Mouse (Mus musculus) macrophage (primary cell): ENCODE data around the gene Mgat4a. TPM values are rescaled to one million over a fixed set of nuclear protein-coding genes. Genes with fewer than 3 reads are reported as not detected.

Source experiments
- H3K27ac ChIP-seq: fragments of 350-480 bp; formaldehyde crosslinking; 2 replicates; pipeline ENCODE4 v1.9.0; 2021
- H3K36me3 ChIP-seq: fragments of 350-480 bp; formaldehyde crosslinking; 2 replicates; pipeline ENCODE4 v1.9.0; 2021; ENCODE audit errors: inconsistent target
- H3K4me3 ChIP-seq: fragments of 350-480 bp; formaldehyde crosslinking; 2 replicates; pipeline ENCODE4 v1.9.0; 2021; ENCODE audit errors: inconsistent target
- H3K79me2 ChIP-seq: fragments of 350-480 bp; formaldehyde crosslinking; 2 replicates; pipeline ENCODE4 v1.9.0; 2021; ENCODE audit errors: inconsistent target
- WGBS: methylation state at CpG from one replicate; pipeline ENCODE4 v1.1.7; 2026; ENCODE audit warnings: inconsistent platforms; ENCODE audit not compliant: missing documents; 5-methylcytosine and 5-hydroxymethylcytosine counted together
- polyA plus RNA-seq: library from polyadenylated mRNA; stranded (reverse); fragments of 250-400 nt; gene quantifications from 3 replicates; pipeline ENCODE4 v1.2.4, GENCODE M21; 2018; ENCODE audit warnings: inconsistent platforms

The Mgat4a gene
- polyA plus RNA-seq, 1 experiment from 2014 or later, result 9.6 TPM

GRCm38 (mm10) chr1:37436419-37436818, 104.4 kb downstream of the Mgat4a start:
- Histone ChIP-seq H3K4me3 (no peak overlapping the region), H3K27ac (no peak overlapping the region), H3K79me2 (peaks cover 29% of the 10 kb centered on the region), H3K36me3 (peaks cover 86% of the 10 kb centered on the region)
- 95% methylated on average over 3 of the region's 3 CpGs for WGBS

- peaks cover 86% of the 10 kb centered on the region for H3K79me2 ChIP-seq
- WGBS, result 3% methylated on average over 40 of the region's 40 CpGs
- peak overlapping the region; percentile 86 for H3K4me3 ChIP-seq
- no peak overlapping the region for H3K27ac ChIP-seq
- peaks cover 40% of the 10 kb centered on the region for H3K36me3 ChIP-seq
These were observed 110.4 kb downstream of the Mgat4a start for GRCm38 (mm10) chr1:37430297-37430840.

GRCm38 (mm10) chr1:37429366-37430296, 111.2 kb downstream of the Mgat4a start, which contains the start of the genes Coa5 and Unc50:
Coa5 (minus strand) TSS chr1:37430103.
Unc50 (plus strand) TSS chr1:37430139.
- 1% methylated on average over 56 of the region's 57 CpGs for WGBS
- H3K27ac ChIP-seq, result peak within 1 kb of the TSS; percentile 69
- peaks cover 46% of the 10 kb centered on the region for H3K36me3 ChIP-seq

GRCm38 (mm10) chr1:37428911-37429310, 111.9 kb downstream of the Mgat4a start:
- H3K79me2 ChIP-seq, result peaks cover 96% of the 10 kb centered on the region
- peaks cover 49% of the 10 kb centered on the region for H3K36me3 ChIP-seq
- 64% methylated on average over 2 of the region's 2 CpGs for WGBS
- H3K4me3 ChIP-seq, result peak overlapping the region; percentile 86
- peak overlapping the region; percentile 69 for H3K27ac ChIP-seq

More at GRCm38 (mm10) chr1:37429366-37430296, 111.2 kb downstream of the Mgat4a start, which contains the start of the genes Coa5 and Unc50:
- H3K79me2 ChIP-seq, result peaks cover 93% of the 10 kb centered on the region
- H3K4me3 ChIP-seq, result peak within 1 kb of the TSS; percentile 86

GRCm38 (mm10) chr1:37427144-37427875, 113.5 kb downstream of the Mgat4a start:
- 91% methylated on average over 8 of the region's 8 CpGs for WGBS
- H3K79me2 ChIP-seq, result peaks cover 96% of the 10 kb centered on the region
- H3K36me3 ChIP-seq, result peaks cover 37% of the 10 kb centered on the region
- H3K27ac ChIP-seq, result peak overlapping the region; percentile 69
- H3K4me3 ChIP-seq, result no peak overlapping the region

GRCm38 (mm10) chr1:37419420-37419819, 121.4 kb downstream of the Mgat4a start:
- Histone ChIP-seq H3K36me3 (peaks cover 39% of the 10 kb centered on the region), H3K4me3 (no peak overlapping the region), H3K79me2 (peaks cover 49% of the 10 kb centered on the region), H3K27ac (no peak overlapping the region)
- WGBS, result 90% methylated on average over 1 of the region's 1 CpGs

- Histone ChIP-seq H3K79me2 (peaks cover 9% of the 10 kb centered on the region; the same call in 1 of the 2 replicates), H3K36me3 (peaks cover 26% of the 10 kb centered on the region), H3K27ac (no peak overlapping the region), H3K4me3 (no peak overlapping the region)
- 92% methylated on average over 1 of the region's 1 CpGs for WGBS
These were observed 125.4 kb downstream of the Mgat4a start for GRCm38 (mm10) chr1:37415394-37415793.

GRCm38 (mm10) chr1:37409647-37410046, 131.2 kb downstream of the Mgat4a start:
- no peaks in the 10 kb centered on the region for H3K79me2 ChIP-seq
- no peak overlapping the region for H3K4me3 ChIP-seq
- no peak overlapping the region for H3K27ac ChIP-seq
- H3K36me3 ChIP-seq, result peaks cover 37% of the 10 kb centered on the region; the same call in 1 of the 2 replicates

GRCm38 (mm10) chr1:37408678-37409077, 132.1 kb downstream of the Mgat4a start:
- Histone ChIP-seq H3K27ac (no peak overlapping the region), H3K79me2 (no peaks in the 10 kb centered on the region), H3K4me3 (no peak overlapping the region), H3K36me3 (peaks cover 45% of the 10 kb centered on the region; the same call in 1 of the 2 replicates)
- WGBS, result 94% methylated on average over 3 of the region's 3 CpGs

- no peak overlapping the region for H3K4me3 ChIP-seq
- 76% methylated on average over 7 of the region's 8 CpGs for WGBS
- H3K27ac ChIP-seq, result no peak overlapping the region
- no peaks in the 10 kb centered on the region for H3K79me2 ChIP-seq
- H3K36me3 ChIP-seq, result peaks cover 51% of the 10 kb centered on the region; the same call in 1 of the 2 replicates
These were observed 132.8 kb downstream of the Mgat4a start for GRCm38 (mm10) chr1:37408059-37408458.

GRCm38 (mm10) chr1:37407228-37407627, 133.6 kb downstream of the Mgat4a start:
- H3K4me3 ChIP-seq, result no peak overlapping the region

GRCm38 (mm10) chr1:37405137-37405536, 135.7 kb downstream of the Mgat4a start:
- 100% methylated on average over 2 of the region's 2 CpGs for WGBS
- H3K4me3 ChIP-seq, result no peak overlapping the region
- H3K27ac ChIP-seq, result no peak overlapping the region
- peaks cover 80% of the 10 kb centered on the region for H3K36me3 ChIP-seq
- no peaks in the 10 kb centered on the region for H3K79me2 ChIP-seq

More at GRCm38 (mm10) chr1:37407228-37407627, 133.6 kb downstream of the Mgat4a start:
- Histone ChIP-seq H3K36me3 (peaks cover 59% of the 10 kb centered on the region), H3K27ac (no peak overlapping the region), H3K79me2 (no peaks in the 10 kb centered on the region)
- 88% methylated on average over 8 of the region's 8 CpGs for WGBS

GRCm38 (mm10) chr1:37401687-37402086, 139.1 kb downstream of the Mgat4a start:
- H3K79me2 ChIP-seq, result no peaks in the 10 kb centered on the region
- no peak overlapping the region for H3K27ac ChIP-seq
- WGBS, result 64% methylated on average over 4 of the region's 4 CpGs
- no peak overlapping the region for H3K4me3 ChIP-seq
- H3K36me3 ChIP-seq, result peaks cover 93% of the 10 kb centered on the region

- Histone ChIP-seq H3K79me2 (no peaks in the 10 kb centered on the region), H3K36me3 (peaks cover 98% of the 10 kb centered on the region), H3K27ac (no peak overlapping the region), H3K4me3 (no peak overlapping the region)
- WGBS, result 96% methylated on average over 8 of the region's 8 CpGs
These were observed 141.1 kb downstream of the Mgat4a start for GRCm38 (mm10) chr1:37399734-37400133.
